Mouse (Mus musculus): ENCODE measurements around the gene Fn3k.

DNA sequence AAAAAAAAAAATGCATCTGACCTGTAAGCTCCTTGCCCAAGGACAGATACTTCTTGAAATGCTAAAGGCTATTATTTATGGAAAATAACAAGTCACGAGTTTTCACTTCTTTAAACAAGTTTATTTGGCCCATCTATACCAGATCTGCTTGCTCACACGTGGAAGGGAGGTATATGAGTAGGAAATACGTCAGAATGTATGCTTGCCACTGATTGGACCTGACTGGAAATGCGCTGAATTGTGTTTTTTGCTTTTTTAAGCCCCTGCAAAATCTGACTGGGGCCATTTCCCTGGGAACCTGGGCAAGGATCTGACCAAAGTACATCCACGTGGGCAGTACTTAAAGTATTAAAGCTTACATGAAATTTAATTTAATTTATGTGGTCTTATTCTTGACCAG, 14.3 kb upstream of the Fn3k start:
- no peak for TF ChIP-seq ZNF384 (IDR thresholded peaks at IDR 0.05; ENCODE audit: low read depth, low read length)
- no peak for TF ChIP-seq MAFK (IDR thresholded peaks at IDR 0.05; ENCODE audit: insufficient read depth, low read depth, low read length)
- TF ChIP-seq CHD2 (IDR thresholded peaks at IDR 0.05; ENCODE audit: low read depth, low read length), result no peak
- TF ChIP-seq ZC3H11A (IDR thresholded peaks at IDR 0.05; ENCODE audit: borderline replicate concordance, low read depth, low read length), result no peak
- TF ChIP-seq HCFC1 (IDR thresholded peaks at IDR 0.05; ENCODE audit: borderline replicate concordance, insufficient read depth, low read length), result no peak
